Mouse (Mus musculus) ES-Bruce4 (cell line): ENCODE data around the gene Rnf130.

Source experiments
- CTCF ChIP-seq: IDR thresholded peaks from one replicate; pipeline ENCODE4 v1.8.1; 2011; ENCODE audit warnings: low read depth, low read length
- EP300 ChIP-seq: IDR thresholded peaks from 2 replicates; pipeline ENCODE4 v1.6.1; 2011; ENCODE audit warnings: low read depth, low read length; ENCODE audit not compliant: insufficient read depth
- POLR2A ChIP-seq: IDR thresholded peaks from one replicate; pipeline ENCODE4 v1.8.1; 2011; ENCODE audit warnings: low read length; ENCODE audit not compliant: insufficient read depth

- TF ChIP-seq POLR2A (no peak), CTCF (no peak), EP300 (no peak)
Observed at GRCm38 (mm10) chr11:49981321-49981963, 43.7 kb upstream of the Rnf130 start.
